Mouse (Mus musculus) MEL (cell line): ENCODE results near the gene Rnf128. TPM values are rescaled to one million over a fixed set of nuclear protein-coding genes. Genes with fewer than 3 reads are reported as not detected.

Experiments used
- DNase-seq: peaks from one replicate; pipeline ENCODE4 v3.0.0; 2011; ENCODE audit warnings: low read depth, low spot score
- H3K27ac ChIP-seq: 2 replicates; pipeline ENCODE4 v1.5.1; 2012; ENCODE audit warnings: low read depth, mild to moderate bottlenecking, control low read depth, low read length, moderate library complexity; ENCODE audit not compliant: control insufficient read depth
- H3K27me3 ChIP-seq, 2 experiments: fragments of 150-350 bp in 1 of 2; sonication (generic) in 1 of 2; 2 replicates each; pipeline ENCODE4 v1.6.1; 2012; ENCODE audit warnings: low read length in 2 of 2, mild to moderate bottlenecking in 2 of 2, improper control_type of control experiment in 1 of 2, moderate library complexity in 1 of 2; ENCODE audit not compliant: insufficient read depth in 2 of 2, control insufficient read depth in 1 of 2
- H3K36me3 ChIP-seq, 2 experiments: 2 replicates each; pipeline ENCODE4 v1.6.1; 2012 to 2014; ENCODE audit warnings: low read length in 2 of 2, improper control_type of control experiment in 1 of 2, inconsistent platforms in 1 of 2, mild to moderate bottlenecking in 1 of 2; ENCODE audit not compliant: insufficient read depth in 2 of 2, control insufficient read depth in 1 of 2
- H3K4me1 ChIP-seq, 2 experiments: fragments of 150-350 bp in 1 of 2; sonication (generic) in 1 of 2; 2 replicates each; pipeline ENCODE4 v1.6.1; 2012; ENCODE audit warnings: low read length in 2 of 2, improper control_type of control experiment in 1 of 2, mild to moderate bottlenecking in 1 of 2; ENCODE audit not compliant: insufficient read depth in 2 of 2, control insufficient read depth in 1 of 2
- H3K4me3 ChIP-seq, 2 experiments: fragments of 150-350 bp in 1 of 2; sonication (generic) in 1 of 2; 2 replicates each; pipeline ENCODE4 v1.5.1; 2012; ENCODE audit warnings: low read depth in 2 of 2, low read length in 2 of 2, mild to moderate bottlenecking in 2 of 2, moderate library complexity in 2 of 2, control low read depth in 1 of 2, improper control_type of control experiment in 1 of 2; ENCODE audit not compliant: control insufficient read depth in 1 of 2, insufficient read depth in 1 of 2
- H3K79me2 ChIP-seq: 2 replicates; pipeline ENCODE4 v1.6.1; 2012; ENCODE audit warnings: mild to moderate bottlenecking, low read length, moderate library complexity; ENCODE audit not compliant: control insufficient read depth, poor library complexity, insufficient read depth
- H3K9ac ChIP-seq: 2 replicates; pipeline ENCODE4 v1.6.1; 2012; ENCODE audit warnings: low read depth, mild to moderate bottlenecking, control low read depth, low read length, moderate library complexity; ENCODE audit not compliant: control insufficient read depth, poor library complexity, severe bottlenecking
- H3K9me3 ChIP-seq: fragments of 150-350 bp; sonication (generic); replicated peaks from 2 replicates; pipeline ENCODE4 v1.6.1; 2012; ENCODE audit warnings: mild to moderate bottlenecking, low read length, improper control_type of control experiment, moderate library complexity; ENCODE audit not compliant: insufficient read depth
- BHLHE40 ChIP-seq: IDR thresholded peaks from 2 replicates; pipeline ENCODE4 v1.6.1; 2012; ENCODE audit warnings: low read depth, mild to moderate bottlenecking, inconsistent platforms, low read length, improper control_type of control experiment, borderline replicate concordance
- CHD2 ChIP-seq: IDR thresholded peaks from 2 replicates; pipeline ENCODE4 v1.6.1; 2011; ENCODE audit warnings: low read length, improper control_type of control experiment
- CTCF ChIP-seq, 3 experiments: IDR thresholded peaks in 2 of 3; conservative IDR thresholded peaks in 1 of 3; 2 replicates each; pipeline ENCODE4 v1.5.1; 2011 to 2012; ENCODE audit warnings: low read length in 3 of 3, low read depth in 2 of 3, mild to moderate bottlenecking in 2 of 3, improper control_type of control experiment in 1 of 3, inconsistent platforms in 1 of 3, mixed read lengths in 1 of 3, moderate library complexity in 1 of 3; ENCODE audit not compliant: control insufficient read depth in 1 of 3, insufficient read depth in 1 of 3, poor library complexity in 1 of 3, severe bottlenecking in 1 of 3
- ELF1 ChIP-seq: IDR thresholded peaks from 2 replicates; pipeline ENCODE4 v1.6.1; 2014; ENCODE audit warnings: low read depth, mild to moderate bottlenecking, inconsistent platforms, low read length, improper control_type of control experiment, moderate library complexity
- ETS1 ChIP-seq: IDR thresholded peaks from 2 replicates; pipeline ENCODE4 v1.6.1; 2012; ENCODE audit warnings: low read depth, mild to moderate bottlenecking, inconsistent platforms, low read length, improper control_type of control experiment, moderate library complexity
- GABPA ChIP-seq: IDR thresholded peaks from 2 replicates; pipeline ENCODE4 v1.6.1; 2012; ENCODE audit warnings: low read depth, mild to moderate bottlenecking, inconsistent platforms, low read length, improper control_type of control experiment, moderate library complexity
- GATA1 ChIP-seq: IDR thresholded peaks from 2 replicates; pipeline ENCODE4 v1.6.1; 2011; ENCODE audit warnings: low read depth, low read length, improper control_type of control experiment
- MEF2A ChIP-seq: IDR thresholded peaks from 2 replicates; pipeline ENCODE4 v1.6.1; 2014; ENCODE audit warnings: low read depth, mild to moderate bottlenecking, inconsistent platforms, low read length, improper control_type of control experiment; ENCODE audit not compliant: poor library complexity, insufficient replicate concordance, severe bottlenecking; ENCODE audit errors: extremely low read depth
- MYC ChIP-seq: IDR thresholded peaks from 2 replicates; pipeline ENCODE4 v1.6.1; 2011; ENCODE audit warnings: low read depth, mild to moderate bottlenecking, low read length, improper control_type of control experiment, moderate library complexity
- NELFE ChIP-seq: IDR thresholded peaks from 2 replicates; pipeline ENCODE4 v1.6.1; 2011; ENCODE audit warnings: low read depth, low read length, improper control_type of control experiment
- POLR2A ChIP-seq, 2 experiments: IDR thresholded peaks; 2 replicates each; pipeline ENCODE4 v1.6.1; 2011 to 2012; ENCODE audit warnings: low read length in 2 of 2, mild to moderate bottlenecking in 2 of 2, control low read depth in 1 of 2, improper control_type of control experiment in 1 of 2, low read depth in 1 of 2, moderate library complexity in 1 of 2; ENCODE audit not compliant: control insufficient read depth in 1 of 2, insufficient read depth in 1 of 2, poor library complexity in 1 of 2
- POLR2AphosphoS2 ChIP-seq: IDR thresholded peaks from 2 replicates; pipeline ENCODE4 v1.6.1; 2011; ENCODE audit warnings: low read length, improper control_type of control experiment
- SIN3A ChIP-seq: IDR thresholded peaks from 2 replicates; pipeline ENCODE4 v1.6.1; 2012; ENCODE audit warnings: low read length, improper control_type of control experiment, inconsistent platforms
- TBP ChIP-seq: IDR thresholded peaks from 2 replicates; pipeline ENCODE4 v1.8.0; 2011; ENCODE audit warnings: low read depth, low read length, improper control_type of control experiment
- TCF12 ChIP-seq: IDR thresholded peaks from 2 replicates; pipeline ENCODE4 v1.6.1; 2014; ENCODE audit warnings: low read depth, mild to moderate bottlenecking, inconsistent platforms, low read length, improper control_type of control experiment, moderate library complexity
- USF2 ChIP-seq, 2 experiments: IDR thresholded peaks; 2 replicates each; pipeline ENCODE4 v1.6.1; 2011 to 2012; ENCODE audit warnings: improper control_type of control experiment in 2 of 2, low read length in 2 of 2, borderline replicate concordance in 1 of 2, inconsistent platforms in 1 of 2, low read depth in 1 of 2, mild to moderate bottlenecking in 1 of 2; ENCODE audit not compliant: insufficient read depth in 1 of 2
- ZC3H11A ChIP-seq: IDR thresholded peaks from 2 replicates; pipeline ENCODE4 v1.6.1; 2012; ENCODE audit warnings: low read depth, mild to moderate bottlenecking, inconsistent platforms, low read length, improper control_type of control experiment
- ZNF384 ChIP-seq: IDR thresholded peaks from 2 replicates; pipeline ENCODE4 v1.6.1; 2012; ENCODE audit warnings: low read depth, mild to moderate bottlenecking, inconsistent platforms, low read length, improper control_type of control experiment
- polyA plus RNA-seq, 2 experiments: library from polyadenylated mRNA; stranded (reverse) in 1 of 2; unstranded in 1 of 2; fragments of >175 nt in 1 of 2; fragments of >200 nt in 1 of 2; gene quantifications; 2 replicates each; pipeline versions ENCODE4 v1.2.1 to v1.2.4; 2012; ENCODE audit warnings: low replicate concordance in 2 of 2, low read depth in 1 of 2; ENCODE audit not compliant: insufficient read length in 2 of 2, insufficient read depth in 1 of 2, missing spikeins in 1 of 2
- total RNA-seq: library from RNA; depleted of rRNA; stranded (reverse); fragments of 300-350 nt; gene quantifications from 2 replicates; pipeline ENCODE4 v1.2.3, GENCODE M21; 2012

Rnf128 gene
- total and polyA plus RNA-seq, 3 experiments, result 16.2 to 19.6 TPM; not detected in 1

DNA sequence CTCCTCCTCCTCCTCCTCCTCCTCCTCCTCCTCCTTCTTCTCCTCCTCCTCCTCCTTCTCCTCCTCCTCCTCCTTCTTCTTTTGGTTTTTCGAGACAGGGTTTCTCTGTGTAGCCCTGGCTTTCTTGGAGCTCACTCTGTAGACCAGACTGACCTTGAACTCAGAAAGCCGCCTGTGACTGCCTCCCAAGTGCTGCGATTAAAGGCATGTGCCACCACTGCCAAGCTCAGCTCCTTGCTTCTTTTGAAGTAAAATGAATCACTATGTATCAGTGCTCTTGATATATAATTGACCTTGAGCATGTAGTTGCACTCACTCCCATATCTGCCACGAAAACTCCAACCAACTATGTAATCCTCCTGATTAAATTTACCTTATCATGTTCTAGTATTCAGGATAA lies 59.0 kb downstream of the Rnf128 start:
- peaks cover 3% of the 10 kb centered on the region; the same call in 1 of the 2 replicates for H3K79me2 ChIP-seq
- no peak overlapping the region for H3K27ac ChIP-seq
- H3K4me1 ChIP-seq, result no peaks in the 10 kb centered on the region
- H3K36me3 ChIP-seq, result no peaks in the 10 kb centered on the region; a peak in 1 of 4 replicates
- no peaks in the 10 kb centered on the region for H3K27me3 ChIP-seq
- TF ChIP-seq ETS1 (no peak), ELF1 (no peak), TCF12 (no peak), ZNF384 (no peak), USF2 (IDR thresholded peaks at IDR 0.05; ENCODE audit: borderline replicate concordance in 1 of 2, insufficient read depth in 1 of 2, low read depth in 1 of 2, low read length in 2 of 2) (no peak), BHLHE40 (no peak), POLR2A (IDR thresholded peaks at IDR 0.05; ENCODE audit: control insufficient read depth in 1 of 2, insufficient read depth in 1 of 2, low read depth in 1 of 2, low read length in 2 of 2, poor library complexity in 1 of 2) (no peak), ZC3H11A (no peak), CHD2 (no peak)
- no peak overlapping the region for H3K4me3 ChIP-seq
- no peaks in the 10 kb centered on the region for H3K9me3 ChIP-seq
- no peak for DNase-seq
- no peak overlapping the region for H3K9ac ChIP-seq

DNA sequence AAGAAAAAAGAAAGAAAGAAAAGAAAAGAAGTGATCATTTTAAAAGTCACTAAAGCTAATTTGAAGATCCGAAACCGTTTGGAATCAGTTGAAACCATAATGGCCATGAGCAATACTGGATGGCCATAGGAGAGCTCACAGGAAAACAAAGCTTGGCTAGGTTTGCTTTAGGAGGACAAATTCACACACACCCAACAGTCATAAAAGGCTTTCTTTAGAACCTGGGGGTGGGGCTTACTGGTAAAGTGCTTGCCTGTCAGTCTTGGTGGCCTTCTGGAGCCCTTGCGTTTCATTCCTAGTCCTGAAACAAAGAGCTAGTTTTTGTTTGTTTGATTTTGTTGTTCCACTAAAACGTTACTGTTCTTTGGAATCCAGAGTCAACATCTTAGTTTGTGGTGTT lies 71.6 kb downstream of the Rnf128 start:
- Histone ChIP-seq H3K27me3 (no peaks in the 10 kb centered on the region), H3K4me1 (peaks cover 7 to 12% of the 10 kb centered on the region in 2 experiments), H3K4me3 (no peak overlapping the region), H3K36me3 (peaks cover 0 to 15% of the 10 kb centered on the region in 2 experiments; a peak in 2 of 4 replicates), H3K9ac (no peak overlapping the region), H3K79me2 (peaks cover 2% of the 10 kb centered on the region; the same call in 1 of the 2 replicates), H3K27ac (no peak overlapping the region), H3K9me3 (no peaks in the 10 kb centered on the region)
- TF ChIP-seq POLR2AphosphoS2, result no peak
- TF ChIP-seq ETS1, result no peak
- no peak for TF ChIP-seq USF2 (IDR thresholded peaks at IDR 0.05; ENCODE audit: borderline replicate concordance in 1 of 2, insufficient read depth in 1 of 2, low read depth in 1 of 2, low read length in 2 of 2)
- TF ChIP-seq TCF12, result no peak
- TF ChIP-seq TBP, result no peak
- TF ChIP-seq MYC, result no peak
- TF ChIP-seq GABPA, result no peak
- no peak for TF ChIP-seq MEF2A
- TF ChIP-seq GATA1, result no peak
- no peak for TF ChIP-seq NELFE
- TF ChIP-seq SIN3A, result no peak
- no peak for TF ChIP-seq CTCF (IDR thresholded peaks at IDR 0.05 in 2 of 3, conservative IDR thresholded peaks at IDR 0.05 in 1 of 3; ENCODE audit: control insufficient read depth in 1 of 3, insufficient read depth in 1 of 3, low read depth in 2 of 3, low read length in 3 of 3, poor library complexity in 1 of 3, severe bottlenecking in 1 of 3)
- no peak for DNase-seq
